Mouse (Mus musculus) adrenal gland, postnatal 36 days (tissue): Measurements from ENCODE around the gene Syna. TPM values are rescaled to one million over a fixed set of nuclear protein-coding genes. Genes with fewer than 3 reads are reported as not detected.

Source experiments
- DNase-seq, 2 experiments: peaks; one replicate each; pipeline ENCODE4 v3.0.0; 2021; ENCODE audit warnings: mixed read lengths in 1 of 2
- total RNA-seq, 2 experiments: library from RNA; stranded (reverse); gene quantifications; 2 replicates each; pipeline ENCODE4 v1.2.3; 2021

Syna gene
- total RNA-seq, 2 experiments from 2014 or later: not detected

GRCm38 (mm10) chr5:134567445-134567844, 7.5 kb upstream of the Syna start:
- no peak for DNase-seq

GRCm38 (mm10) chr5:134565696-134566095, 5.7 kb upstream of the Syna start:
- no peak for DNase-seq

- no peak for DNase-seq
These were observed 4.3 kb upstream of the Syna start for GRCm38 (mm10) chr5:134564272-134564671.

- no peak for DNase-seq
These were observed 640 bp upstream of the Syna start for GRCm38 (mm10) chr5:134560450-134561171.

- DNase-seq: peak; percentile 88 to 92
These were observed 4.4 kb downstream of the Syna start for GRCm38 (mm10) chr5:134555463-134556164.

GRCm38 (mm10) chr5:134553951-134554546, 5.9 kb downstream of the Syna start:
- DNase-seq: peak; percentile 72 to 82

GRCm38 (mm10) chr5:134552110-134552972, 7.6 kb downstream of the Syna start, which contains the start of gene Clip2:
Gene Clip2 (minus strand): TSS chr5:134552434.
- DNase-seq: peak; percentile 100

GRCm38 (mm10) chr5:134551233-134552109, 8.5 kb downstream of the Syna start:
- DNase-seq: peak; percentile 35 to 59

- DNase-seq: no peak
These were observed 9.1 kb downstream of the Syna start for GRCm38 (mm10) chr5:134550836-134551232.

- DNase-seq: no peak
These were observed 10.3 kb downstream of the Syna start for GRCm38 (mm10) chr5:134549640-134550168.

GRCm38 (mm10) chr5:134548306-134548705, 11.7 kb downstream of the Syna start:
- DNase-seq: no peak

- no peak for DNase-seq
These were observed 13.2 kb downstream of the Syna start for GRCm38 (mm10) chr5:134546790-134547189.

GRCm38 (mm10) chr5:134545242-134545629, 14.7 kb downstream of the Syna start:
- DNase-seq: no peak

GRCm38 (mm10) chr5:134544516-134545241, 15.3 kb downstream of the Syna start:
- DNase-seq: peak in 1 of 2 experiments; percentile 48

GRCm38 (mm10) chr5:134541640-134542039, 18.3 kb downstream of the Syna start:
- DNase-seq: peak; percentile 50 to 74

- DNase-seq: peak; percentile 32 to 51
These were observed 19.1 kb downstream of the Syna start for GRCm38 (mm10) chr5:134540881-134541280.

GRCm38 (mm10) chr5:134539891-134540290, 20.1 kb downstream of the Syna start:
- peak; percentile 78 to 87 for DNase-seq

GRCm38 (mm10) chr5:134536036-134536435, 23.9 kb downstream of the Syna start:
- DNase-seq: no peak

GRCm38 (mm10) chr5:134532417-134532816, 27.6 kb downstream of the Syna start:
- DNase-seq: peak; percentile 20 to 55

- DNase-seq: peak in 1 of 2 experiments; percentile 54
These were observed 28.4 kb downstream of the Syna start for GRCm38 (mm10) chr5:134531585-134531984.
